ENCODE assay signal across 8 mouse cellular contexts in the genomic region with DNA sequence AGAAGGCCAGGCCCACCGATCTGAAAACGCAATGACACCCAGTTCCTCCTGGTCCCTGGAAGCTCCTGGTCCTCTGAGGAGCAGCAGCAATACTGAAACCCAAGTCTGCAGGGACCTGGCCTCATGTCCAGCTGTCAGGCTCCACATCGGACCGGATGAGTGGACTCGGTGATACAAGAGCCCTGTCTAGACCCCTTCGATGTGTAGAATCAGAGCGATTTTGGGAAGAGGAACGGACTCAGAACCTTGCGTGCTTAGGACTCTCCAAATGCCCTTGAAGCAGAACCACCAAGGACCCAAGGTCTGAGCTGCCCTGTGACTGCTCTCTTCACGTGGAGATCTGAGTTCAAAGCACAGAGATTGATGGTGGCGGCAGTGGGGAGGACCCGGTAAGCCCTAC. TPM values are rescaled to one million over a fixed set of nuclear protein-coding genes. Genes with fewer than 3 reads are reported as not detected.
DNase-seq lines count a peak whose midpoint lies in the region; ATAC-seq and TF ChIP-seq lines count a peak whose summit lies in the region.

A gene (plus strand): TSS at position 301 of the 400 bp plus-strand sequence.

- H3K36me3 ChIP-seq in kidney, embryonic 14.5 days (ENCODE audit: control insufficient read depth, insufficient read depth, low read length): no peaks in the 10 kb centered on the region
- no peaks in the 10 kb centered on the region for H3K36me3 ChIP-seq in neural tube, embryonic 13.5 days

- intact Hi-C loops in gastrocnemius, adult 2 months (cut with DNase I): no loop called here

- no peak within 1 kb of the TSS for H3K9ac ChIP-seq in kidney, embryonic 14.5 days (ENCODE audit: low read depth, low read length)
- H3K9ac ChIP-seq in neural tube, embryonic 13.5 days: no peak within 1 kb of the TSS

- no peaks in the 10 kb centered on the region for H3K4me1 ChIP-seq in kidney, embryonic 14.5 days (ENCODE audit: control insufficient read depth, insufficient read depth, low read length)
- no peaks in the 10 kb centered on the region for H3K4me1 ChIP-seq in neural tube, embryonic 13.5 days (replicated peaks)

- DNase-seq in kidney, adult 18-20 months: no peak
- no peak for DNase-seq in adrenal gland, adult 2 months
- DNase-seq in gastrocnemius, adult 2 months: no peak
- DNase-seq in layer of hippocampus, postnatal 25 days (ENCODE audit: extremely low spot score in 1 of 2, low spot score in 1 of 2): no peak
- no peak for DNase-seq in frontal cortex, postnatal 36 days (ENCODE audit: low spot score in 2 of 2)
- no peak for DNase-seq in cerebellum, adult 11-12 months

- H3K27me3 ChIP-seq in kidney, embryonic 14.5 days (ENCODE audit: control insufficient read depth, insufficient read depth, low read length): no peaks in the 10 kb centered on the region
- no peaks in the 10 kb centered on the region for H3K27me3 ChIP-seq in neural tube, embryonic 13.5 days

- WGBS in kidney, embryonic 14.5 days: 86% methylated on average over 12 of the region's 12 CpGs
- WGBS in neural tube, embryonic 13.5 days: 87% methylated on average over 12 of the region's 12 CpGs

- no peaks in the 10 kb centered on the region for H3K9me3 ChIP-seq in kidney, embryonic 14.5 days (ENCODE audit: control insufficient read depth, low read length)
- no peaks in the 10 kb centered on the region for H3K9me3 ChIP-seq in neural tube, embryonic 13.5 days

- ATAC-seq in kidney, embryonic 14.5 days (ENCODE audit: low FRiP score, low TSS enrichment): no peak
- ATAC-seq in neural tube, embryonic 13.5 days (ENCODE audit: low read depth): no peak

- no peak within 1 kb of the TSS for H3K4me3 ChIP-seq in kidney, embryonic 14.5 days (ENCODE audit: low read length)
- H3K4me3 ChIP-seq in gastrocnemius, adult 2 months: no peak within 1 kb of the TSS
- no peak within 1 kb of the TSS for H3K4me3 ChIP-seq in neural tube, embryonic 13.5 days

- no peak for TF ChIP-seq CTCF in gastrocnemius, adult 2 months (IDR thresholded peaks at IDR 0.05)

- H3K27ac ChIP-seq in kidney, embryonic 14.5 days (ENCODE audit: low read depth, low read length): no peak within 1 kb of the TSS
- peak within 1 kb of the TSS; percentile 72 for H3K27ac ChIP-seq in gastrocnemius, adult 2 months
- no peak within 1 kb of the TSS for H3K27ac ChIP-seq in neural tube, embryonic 13.5 days (replicated peaks)

- no peak within 1 kb of the TSS for H3K4me2 ChIP-seq in kidney, embryonic 14.5 days (replicated peaks; ENCODE audit: low read depth, low read length)
- H3K4me2 ChIP-seq in neural tube, embryonic 13.5 days: no peak within 1 kb of the TSS

RNA-seq across cellular contexts. Expression of the gene that starts here (rescaled TPM):
- 12.0 and 13.1 TPM in 2 replicates for polyA plus RNA-seq in kidney, embryonic 14.5 days (2014; fragmentation: Nextera tagmentation; extraction: Ambion mirVana)
- total RNA-seq in adrenal gland, adult 2 months (2021): 10 to 100 TPM; 32.0 to 33.2 TPM
- polyA plus RNA-seq in adrenal gland, adult 2 months (2012; rRNA removed): 19.0 and 32.8 TPM in 2 replicates
- 10 to 100 TPM; 19.2 to 23.2 TPM for total RNA-seq in gastrocnemius, adult 2 months (2021)
- total RNA-seq in layer of hippocampus, postnatal 25 days (2021): 10 to 100 TPM; 13.8 to 18.4 TPM
- polyA plus RNA-seq in neural tube, embryonic 13.5 days (2015; fragmentation: Nextera tagmentation; extraction: Ambion mirVana): 18.2 and 20.5 TPM in 2 replicates
